Mouse (Mus musculus): ENCODE measurements around the gene Mpp3. TPM values are rescaled to one million over a fixed set of nuclear protein-coding genes. Genes with fewer than 3 reads are reported as not detected.

Gene Mpp3
- polyA plus RNA-seq, 1 experiment from 2014 or later: 18.4 TPM

DNA sequence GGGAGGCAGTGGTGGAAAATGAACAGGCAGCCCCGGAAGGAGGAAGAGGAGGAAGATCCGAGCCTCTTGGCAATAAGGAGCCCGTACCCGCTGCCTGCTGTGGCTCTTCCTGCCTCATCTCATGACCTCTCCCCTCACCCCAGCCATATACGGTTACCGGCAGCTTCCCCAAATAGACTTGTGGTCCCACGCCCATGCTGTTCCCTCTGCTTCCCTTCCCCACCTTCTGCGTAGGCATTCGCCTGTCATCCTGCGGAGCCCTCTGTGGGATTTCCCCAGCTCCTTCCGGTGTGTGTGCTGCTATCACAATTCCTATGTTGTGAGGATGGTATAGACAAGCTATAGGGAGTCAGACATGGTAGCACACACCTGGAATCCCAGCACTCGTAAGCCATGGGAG lies 46.4 kb downstream of the Mpp3 start:
- Histone ChIP-seq H3K27me3 (ENCODE audit: low read depth, poor library complexity, severe bottlenecking) (peaks cover 20% of the 10 kb centered on the region), H3K4me3 (no peak overlapping the region), H3K4me1 (peaks cover 38% of the 10 kb centered on the region), H3K36me3 (no peaks in the 10 kb centered on the region), H3K9me3 (replicated peaks) (no peaks in the 10 kb centered on the region), H3K27ac (no peak overlapping the region)
- WGBS: 87% methylated on average over 12 of the region's 12 CpGs
- no peak for DNase-seq (ENCODE audit: low spot score)

DNA sequence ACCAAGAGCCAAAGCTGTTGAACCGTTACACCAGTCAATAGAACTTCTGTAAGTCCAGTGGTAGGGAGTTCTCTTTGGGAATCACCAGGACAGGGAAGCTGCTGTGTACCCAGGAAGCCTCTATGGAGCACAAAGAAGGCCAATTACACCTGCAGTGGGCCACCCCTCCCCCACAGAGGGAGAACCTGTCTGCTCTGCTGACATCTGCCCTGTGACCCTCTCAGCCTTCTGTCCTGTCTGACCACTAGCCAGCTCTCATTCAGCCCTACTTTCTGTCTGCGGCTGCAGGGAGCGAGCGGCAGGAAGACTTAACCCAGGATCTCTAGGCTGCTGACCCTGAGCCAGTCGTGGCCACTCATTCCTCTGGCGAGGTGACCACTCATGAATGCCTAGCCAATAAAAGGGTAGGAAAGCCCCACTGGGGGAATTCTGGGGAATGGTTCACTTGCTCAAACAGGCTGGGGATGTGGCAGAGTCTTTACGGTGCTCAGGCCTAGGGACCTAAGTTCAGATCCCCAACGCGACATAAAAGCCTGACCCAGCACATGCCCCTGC lies 47.6 kb downstream of the Mpp3 start:
- WGBS: 81% methylated on average over 9 of the region's 9 CpGs
- no peak for DNase-seq (ENCODE audit: low spot score)
- no peak overlapping the region for H3K4me3 ChIP-seq

DNA sequence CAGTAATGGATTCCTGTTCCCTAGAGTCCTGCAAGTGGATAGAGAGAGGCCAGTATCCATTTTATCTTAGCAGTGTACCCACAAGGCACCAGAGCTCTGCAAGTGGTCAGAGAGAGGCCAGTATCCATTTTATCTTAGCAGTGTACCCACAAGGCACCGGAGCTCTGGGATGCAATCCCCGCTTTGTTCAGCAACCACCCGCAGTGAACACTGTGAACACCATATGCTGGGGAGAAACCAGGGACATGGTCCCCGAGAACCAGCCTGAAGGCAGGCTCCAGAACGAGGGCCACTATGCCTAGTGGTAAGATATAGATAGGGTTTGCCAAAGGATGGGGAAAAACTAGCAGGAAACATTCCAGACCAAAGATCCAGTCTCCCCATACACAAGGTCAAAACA lies 49.1 kb downstream of the Mpp3 start:
- DNase-seq (ENCODE audit: low spot score): no peak
- no peaks in the 10 kb centered on the region for H3K36me3 ChIP-seq
- no peak overlapping the region for H3K4me3 ChIP-seq
- H3K4me1 ChIP-seq: peaks cover 27% of the 10 kb centered on the region
- 90% methylated on average over 5 of the region's 5 CpGs for WGBS
- no peaks in the 10 kb centered on the region for H3K9me3 ChIP-seq (replicated peaks)
- no peak overlapping the region for H3K27ac ChIP-seq
- no peaks in the 10 kb centered on the region for H3K27me3 ChIP-seq (ENCODE audit: low read depth, poor library complexity, severe bottlenecking)

More for the DNA sequence above, 47.6 kb downstream of the Mpp3 start:
- Histone ChIP-seq H3K9me3 (replicated peaks) (no peaks in the 10 kb centered on the region), H3K27ac (no peak overlapping the region), H3K36me3 (no peaks in the 10 kb centered on the region), H3K4me1 (peaks cover 32% of the 10 kb centered on the region), H3K27me3 (ENCODE audit: low read depth, poor library complexity, severe bottlenecking) (peaks cover 13% of the 10 kb centered on the region)

DNA sequence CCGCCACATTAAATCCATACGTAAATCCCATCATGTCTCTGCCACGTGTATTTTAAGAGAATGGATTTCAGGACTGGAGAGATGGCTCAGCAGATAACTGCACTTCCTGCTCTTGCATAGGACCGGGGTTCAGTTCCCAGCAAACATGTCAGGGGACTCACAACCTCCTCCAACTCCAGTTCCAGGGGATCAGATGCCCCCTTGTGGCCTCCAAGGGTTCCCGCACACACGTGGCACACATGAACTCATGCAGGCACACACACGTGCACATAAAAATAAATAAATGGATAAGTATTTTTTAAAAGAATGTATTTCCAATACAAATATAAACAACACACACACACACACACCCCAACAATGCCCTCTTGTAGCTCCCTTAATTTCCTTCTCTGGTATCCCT lies 51.3 kb downstream of the Mpp3 start:
- DNase-seq (ENCODE audit: low spot score): no peak
- H3K27me3 ChIP-seq (ENCODE audit: low read depth, poor library complexity, severe bottlenecking): no peaks in the 10 kb centered on the region
- H3K36me3 ChIP-seq: no peaks in the 10 kb centered on the region
- H3K27ac ChIP-seq: no peak overlapping the region
- no peak overlapping the region for H3K4me3 ChIP-seq
- 95% methylated on average over 7 of the region's 7 CpGs for WGBS
- no peaks in the 10 kb centered on the region for H3K9me3 ChIP-seq (replicated peaks)
- H3K4me1 ChIP-seq: peaks cover 28% of the 10 kb centered on the region

DNA sequence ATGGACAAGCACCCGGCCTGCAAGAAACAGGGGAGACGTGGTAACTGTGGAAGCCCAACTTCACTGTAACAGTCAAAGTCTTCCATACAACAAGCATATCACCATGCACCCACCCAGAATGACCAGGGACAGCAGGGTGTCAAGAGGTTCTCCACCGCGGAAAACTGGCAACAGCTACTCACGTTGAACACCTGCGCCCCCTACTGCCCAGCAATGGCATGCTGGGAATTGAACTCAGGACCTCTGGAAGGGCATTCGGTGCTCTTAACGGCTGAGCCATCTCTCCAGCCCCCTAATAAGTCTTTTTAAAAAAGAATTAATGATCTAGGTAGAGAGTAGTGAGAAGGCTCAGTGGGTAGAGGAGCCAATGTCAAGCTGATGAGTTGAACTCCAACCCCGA lies 53.3 kb downstream of the Mpp3 start:
- Histone ChIP-seq H3K27ac (no peak overlapping the region), H3K36me3 (no peaks in the 10 kb centered on the region), H3K4me3 (no peak overlapping the region), H3K4me1 (peaks cover 28% of the 10 kb centered on the region), H3K27me3 (ENCODE audit: low read depth, poor library complexity, severe bottlenecking) (no peaks in the 10 kb centered on the region), H3K9me3 (replicated peaks) (no peaks in the 10 kb centered on the region)
- WGBS: 55% methylated on average over 9 of the region's 9 CpGs
- DNase-seq (ENCODE audit: low spot score): no peak

DNA sequence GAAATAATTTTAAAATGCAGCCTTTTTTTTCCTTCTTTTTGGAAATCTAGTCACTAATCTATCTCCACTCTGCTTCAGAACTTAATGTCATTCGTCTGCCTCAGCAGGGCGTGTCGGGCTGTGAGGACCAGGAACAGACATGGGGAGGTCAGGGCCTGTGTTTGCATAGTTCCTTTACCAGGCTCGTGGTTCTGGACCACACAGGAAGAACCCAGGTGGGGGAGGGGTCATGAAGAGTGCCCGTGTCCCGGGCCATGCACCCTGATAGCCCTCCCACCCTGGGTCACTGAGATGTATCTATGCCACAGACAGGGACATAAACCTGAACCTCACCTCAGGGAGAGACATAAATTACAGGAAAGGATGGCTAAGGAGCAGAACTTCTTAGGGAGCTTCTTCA lies 54.1 kb downstream of the Mpp3 start:
- peak overlapping the region; percentile 21; the same call in 1 of the 2 replicates for H3K27ac ChIP-seq
- H3K27me3 ChIP-seq (ENCODE audit: low read depth, poor library complexity, severe bottlenecking): no peaks in the 10 kb centered on the region
- DNase-seq (ENCODE audit: low spot score): no peak
- no peaks in the 10 kb centered on the region for H3K36me3 ChIP-seq
- H3K4me1 ChIP-seq: peaks cover 28% of the 10 kb centered on the region
- WGBS: 38% methylated on average over 6 of the region's 6 CpGs
- no peak overlapping the region for H3K4me3 ChIP-seq
- no peaks in the 10 kb centered on the region for H3K9me3 ChIP-seq (replicated peaks)

DNA sequence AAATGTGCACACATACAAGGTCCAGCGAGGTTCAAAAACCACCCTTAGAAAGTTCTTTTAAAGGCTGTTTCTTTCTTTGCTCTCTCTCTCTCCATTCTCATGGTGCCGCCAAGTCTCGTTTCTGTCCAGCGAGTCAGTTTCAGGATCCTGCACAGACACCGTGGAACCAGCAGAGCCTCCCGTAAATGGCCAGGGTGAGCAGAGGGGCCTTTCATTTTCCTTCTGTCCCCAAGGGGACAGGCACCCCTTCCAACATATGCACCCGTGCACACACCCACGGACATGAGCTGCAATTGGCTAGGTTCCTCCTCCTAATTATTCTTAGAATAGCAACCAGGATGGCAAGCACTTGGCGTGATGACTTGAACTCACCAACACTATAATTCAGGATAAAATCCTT lies 54.8 kb downstream of the Mpp3 start:
- no peaks in the 10 kb centered on the region for H3K36me3 ChIP-seq
- H3K4me1 ChIP-seq: peaks cover 30% of the 10 kb centered on the region
- H3K27ac ChIP-seq: peak overlapping the region; percentile 21; the same call in 1 of the 2 replicates
- 73% methylated on average over 9 of the region's 9 CpGs for WGBS
- no peaks in the 10 kb centered on the region for H3K9me3 ChIP-seq (replicated peaks)
- DNase-seq (ENCODE audit: low spot score): no peak
- H3K27me3 ChIP-seq (ENCODE audit: low read depth, poor library complexity, severe bottlenecking): peaks cover 1% of the 10 kb centered on the region; the same call in 1 of the 2 replicates
- H3K4me3 ChIP-seq: no peak overlapping the region

DNA sequence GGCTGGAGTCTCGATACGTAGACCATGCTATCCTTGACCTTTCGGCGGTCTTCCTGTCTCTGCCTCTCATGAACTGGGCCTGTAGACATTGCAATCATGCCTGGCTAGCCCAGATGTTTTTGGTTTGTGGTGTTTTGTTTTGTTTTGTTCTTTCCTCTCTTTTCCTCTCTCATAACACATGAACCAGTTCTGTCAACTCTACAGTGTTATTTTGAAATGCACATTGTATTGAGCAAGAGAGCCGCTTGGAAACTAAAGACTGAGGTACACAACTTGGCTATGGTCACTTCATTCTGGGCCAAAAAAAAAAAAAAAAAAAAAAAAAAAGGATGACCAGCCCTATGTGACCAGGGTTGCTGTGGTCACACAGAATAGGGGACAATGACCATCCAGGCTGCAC lies 55.6 kb downstream of the Mpp3 start:
- Histone ChIP-seq H3K27me3 (ENCODE audit: low read depth, poor library complexity, severe bottlenecking) (peaks cover 10% of the 10 kb centered on the region), H3K36me3 (no peaks in the 10 kb centered on the region), H3K9me3 (replicated peaks) (no peaks in the 10 kb centered on the region), H3K4me1 (peaks cover 35% of the 10 kb centered on the region), H3K27ac (peak overlapping the region; percentile 30; the same call in 1 of the 2 replicates), H3K4me3 (no peak overlapping the region)
- WGBS: 95% methylated on average over 5 of the region's 5 CpGs
- DNase-seq (ENCODE audit: low spot score): no peak

DNA sequence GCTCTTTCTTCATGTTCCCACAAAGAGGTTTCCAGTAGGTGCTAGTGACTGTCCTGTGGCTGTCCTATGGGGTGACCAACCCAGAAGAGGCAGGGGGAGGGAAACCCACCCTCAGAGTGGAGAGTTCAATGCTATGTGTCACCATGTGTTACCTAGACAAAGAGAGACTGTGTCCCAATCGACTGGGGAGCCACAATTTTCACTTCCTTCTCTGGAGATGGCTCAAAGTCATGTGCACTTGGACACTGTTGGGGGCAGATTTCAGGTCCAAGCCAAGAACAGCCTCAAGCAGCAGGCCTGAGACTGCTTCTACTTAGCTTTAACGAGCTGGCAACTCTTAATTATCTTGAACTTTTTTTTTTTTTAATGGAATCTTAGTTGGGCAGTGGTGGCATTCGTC lies 56.2 kb downstream of the Mpp3 start:
- H3K36me3 ChIP-seq: no peaks in the 10 kb centered on the region
- no peak for DNase-seq (ENCODE audit: low spot score)
- H3K9me3 ChIP-seq (replicated peaks): no peaks in the 10 kb centered on the region
- H3K4me3 ChIP-seq: no peak overlapping the region
- H3K27ac ChIP-seq: no peak overlapping the region
- peaks cover 37% of the 10 kb centered on the region for H3K4me1 ChIP-seq
- WGBS: 80% methylated on average over 3 of the region's 3 CpGs
- peaks cover 15% of the 10 kb centered on the region for H3K27me3 ChIP-seq (ENCODE audit: low read depth, poor library complexity, severe bottlenecking)

DNA sequence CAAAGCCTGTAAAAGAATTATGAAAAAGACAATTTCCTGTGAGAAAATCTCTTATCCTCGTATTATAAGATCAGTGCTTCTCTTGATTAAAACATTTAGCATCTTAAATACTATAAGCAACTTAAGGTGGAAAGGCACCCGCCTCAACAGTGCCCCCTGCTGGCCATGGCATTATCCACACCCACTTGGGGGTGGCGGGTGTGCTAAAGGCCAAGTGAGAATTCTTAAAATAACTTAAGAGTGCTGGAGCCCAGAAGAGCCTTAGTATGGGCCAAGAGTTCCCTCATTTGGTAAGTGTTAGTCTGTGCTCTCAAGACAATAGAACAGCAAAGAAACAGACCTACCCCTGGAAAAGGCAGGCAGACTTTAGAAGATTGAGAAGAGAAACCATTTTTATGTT lies 56.9 kb downstream of the Mpp3 start:
- Histone ChIP-seq H3K27ac (no peak overlapping the region), H3K9me3 (replicated peaks) (no peaks in the 10 kb centered on the region), H3K4me3 (no peak overlapping the region), H3K27me3 (ENCODE audit: low read depth, poor library complexity, severe bottlenecking) (peaks cover 22% of the 10 kb centered on the region), H3K4me1 (peaks cover 44% of the 10 kb centered on the region), H3K36me3 (no peaks in the 10 kb centered on the region)
- 47% methylated on average over 3 of the region's 3 CpGs for WGBS
- no peak for DNase-seq (ENCODE audit: low spot score)

DNA sequence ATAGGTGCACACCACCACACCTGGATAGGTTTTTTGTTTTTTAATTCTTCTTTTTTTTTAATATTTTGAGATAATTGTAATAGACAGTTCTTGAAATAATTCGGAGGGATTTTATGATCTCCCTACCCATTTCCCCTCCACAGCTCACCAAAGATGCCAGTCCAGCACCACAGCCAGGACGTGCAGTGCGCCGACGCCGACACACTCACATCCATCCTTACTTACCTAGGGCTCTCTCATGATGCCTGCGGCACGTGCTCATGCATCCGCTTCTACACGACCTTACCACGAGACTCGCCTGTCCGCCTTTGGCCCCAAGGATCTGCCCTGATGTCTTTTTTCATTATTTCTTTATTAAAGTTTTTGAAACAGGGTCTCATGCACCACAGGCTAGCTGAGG lies 58.4 kb downstream of the Mpp3 start:
- Histone ChIP-seq H3K27ac (no peak overlapping the region), H3K27me3 (ENCODE audit: low read depth, poor library complexity, severe bottlenecking) (peaks cover 38% of the 10 kb centered on the region), H3K4me1 (peaks cover 60% of the 10 kb centered on the region), H3K36me3 (no peaks in the 10 kb centered on the region), H3K9me3 (replicated peaks) (no peaks in the 10 kb centered on the region), H3K4me3 (no peak overlapping the region)
- WGBS: 86% methylated on average over 13 of the region's 13 CpGs
- DNase-seq (ENCODE audit: low spot score): no peak

DNA sequence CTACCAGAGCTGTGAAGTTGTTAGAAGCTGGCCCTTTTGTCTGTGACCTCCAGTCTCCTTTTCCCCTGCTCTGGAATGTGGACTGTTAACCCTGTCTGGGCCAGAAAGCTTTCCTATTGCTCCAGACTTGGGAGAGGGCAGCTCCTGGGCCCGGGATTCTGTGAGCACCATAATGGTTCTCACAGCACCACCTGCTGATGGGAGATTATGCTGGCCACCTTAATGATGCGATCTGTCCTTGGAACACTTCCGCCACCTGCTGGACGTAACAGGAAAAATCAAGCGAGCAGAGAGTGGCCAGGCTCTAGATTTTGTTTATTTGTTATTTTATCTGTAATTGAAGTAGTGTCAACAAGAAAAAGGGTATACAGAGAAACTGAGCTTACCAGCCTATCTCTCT lies 59.5 kb downstream of the Mpp3 start:
- whole genome bisulfite sequencing: under 1% methylated on average over 5 of the region's 5 CpGs
- Histone ChIP-seq H3K36me3 (no peaks in the 10 kb centered on the region), H3K4me3 (peak overlapping the region; percentile 11; the same call in 1 of the 2 replicates), H3K9me3 (replicated peaks) (no peaks in the 10 kb centered on the region), H3K27ac (peak overlapping the region; percentile 30; the same call in 1 of the 2 replicates), H3K27me3 (ENCODE audit: low read depth, poor library complexity, severe bottlenecking) (peaks cover 48% of the 10 kb centered on the region), H3K4me1 (peaks cover 63% of the 10 kb centered on the region)
- peak; percentile 84 for DNase-seq (ENCODE audit: low spot score)

DNA sequence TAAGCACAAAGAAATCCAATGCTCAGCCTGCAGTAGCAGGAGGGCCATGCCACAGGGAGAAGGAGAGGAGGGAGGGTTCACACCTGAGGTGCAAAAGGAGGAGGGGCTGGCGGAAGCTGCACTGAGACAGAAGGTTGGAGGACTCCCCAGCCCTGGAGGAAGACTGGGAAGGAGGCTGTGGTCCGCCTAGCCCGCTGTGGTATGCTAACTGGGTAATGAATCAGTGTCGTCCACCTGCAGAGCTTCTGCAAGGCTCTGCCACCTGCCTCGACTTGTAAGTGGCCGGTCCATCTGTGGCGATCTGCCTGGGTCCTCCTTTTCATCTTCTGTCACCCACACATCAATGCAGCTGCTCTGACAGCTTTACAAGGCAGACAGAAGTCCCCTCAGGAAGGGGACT lies 60.0 kb downstream of the Mpp3 start:
- peaks cover 63% of the 10 kb centered on the region for H3K4me1 ChIP-seq
- WGBS: 0% methylated on average over 7 of the region's 7 CpGs

More for the DNA sequence above, 60.0 kb downstream of the Mpp3 start:
- H3K4me3 ChIP-seq: peak overlapping the region; percentile 11; the same call in 1 of the 2 replicates
- peaks cover 53% of the 10 kb centered on the region for H3K27me3 ChIP-seq (ENCODE audit: low read depth, poor library complexity, severe bottlenecking)
- peak; percentile 50 for DNase-seq (ENCODE audit: low spot score)
- no peaks in the 10 kb centered on the region for H3K9me3 ChIP-seq (replicated peaks)
- no peaks in the 10 kb centered on the region for H3K36me3 ChIP-seq
- peak overlapping the region; percentile 30; the same call in 1 of the 2 replicates for H3K27ac ChIP-seq
